8 mouse cellular contexts compared by ENCODE assay signal in the genomic region with DNA sequence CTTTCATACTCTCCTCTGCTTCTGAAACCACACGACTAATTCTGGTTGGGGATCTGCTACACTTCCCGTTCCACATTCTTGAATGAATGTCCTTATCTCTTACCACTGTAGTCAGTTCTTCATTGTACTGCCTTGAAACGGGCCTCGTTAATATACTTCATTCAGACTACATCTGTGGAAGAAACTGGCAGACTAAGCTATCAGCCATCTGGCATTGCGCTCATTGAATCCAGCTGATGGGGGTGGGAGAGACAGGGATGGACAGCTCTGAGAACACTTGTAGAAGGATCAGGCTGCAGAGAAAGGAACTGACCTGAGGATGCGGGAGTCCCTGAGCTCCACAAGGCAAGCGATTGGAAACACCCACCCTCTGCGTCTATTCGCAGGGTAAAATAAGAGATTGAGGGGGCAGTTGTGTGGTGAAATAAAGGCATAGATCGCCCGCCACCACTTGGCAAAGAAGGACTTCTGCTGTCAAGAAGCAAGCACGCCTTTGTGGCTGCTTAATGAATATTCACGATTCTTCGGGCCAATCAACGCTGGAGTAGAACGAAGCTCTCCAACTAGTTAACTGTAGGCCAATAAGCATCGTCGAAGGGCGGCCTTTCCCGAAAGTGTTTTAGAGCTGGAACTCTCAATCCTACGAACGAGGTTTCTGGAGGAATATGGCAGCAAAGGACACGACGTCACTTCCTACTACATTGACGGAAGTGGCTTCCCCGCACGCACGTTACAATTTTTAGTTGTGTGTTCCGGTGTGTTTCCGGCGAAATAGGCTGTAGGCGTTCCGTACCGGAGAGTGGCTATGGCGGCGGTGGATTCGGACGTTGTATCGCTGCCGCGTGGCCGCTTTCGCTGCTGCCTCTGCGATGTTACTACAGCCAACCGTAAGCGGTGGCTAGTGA. TPM values are rescaled to one million over a fixed set of nuclear protein-coding genes. Genes with fewer than 3 reads are reported as not detected.
A peak's percentile ranks its signal among the peaks of the same experiment; 100 is the strongest.
DNase-seq lines count a peak whose midpoint lies in the region; ATAC-seq and TF ChIP-seq lines count a peak whose summit lies in the region.

A gene (plus strand): TSS at position 713 of the 905 bp plus-strand sequence.

- H3K27me3 ChIP-seq in MEL (ENCODE audit: control insufficient read depth in 1 of 2, insufficient read depth in 2 of 2, low read length in 2 of 2) = no peaks in the 10 kb centered on the region
- no peaks in the 10 kb centered on the region for H3K27me3 ChIP-seq in cerebellum, adult 2 months (ENCODE audit: control insufficient read depth, insufficient read depth, low read length)
- no peaks in the 10 kb centered on the region for H3K27me3 ChIP-seq in forebrain, postnatal 0 days (ENCODE audit: insufficient read depth, low read length)
- no peaks in the 10 kb centered on the region for H3K27me3 ChIP-seq in lung, embryonic 15.5 days

- H3K36me3 ChIP-seq in MEL (ENCODE audit: control insufficient read depth in 1 of 2, insufficient read depth in 2 of 2, low read length in 2 of 2) = peaks cover 16 to 53% of the 10 kb centered on the region in 2 experiments
- H3K36me3 ChIP-seq in forebrain, postnatal 0 days (ENCODE audit: insufficient read depth) = peaks cover 48% of the 10 kb centered on the region
- H3K36me3 ChIP-seq in lung, embryonic 15.5 days = peaks cover 60% of the 10 kb centered on the region

- WGBS in cerebellum, adult 2 months = under 1% methylated on average over 46 of the region's 46 CpGs
- WGBS in forebrain, postnatal 0 days = under 1% methylated on average over 46 of the region's 46 CpGs
- WGBS in lung, embryonic 15.5 days = 3% methylated on average over 46 of the region's 46 CpGs

- no peaks in the 10 kb centered on the region for H3K9me3 ChIP-seq in MEL (replicated peaks; ENCODE audit: insufficient read depth, low read length)
- no peaks in the 10 kb centered on the region for H3K9me3 ChIP-seq in forebrain, postnatal 0 days (ENCODE audit: low read length)
- no peaks in the 10 kb centered on the region for H3K9me3 ChIP-seq in lung, embryonic 15.5 days

- ATAC-seq in forebrain, postnatal 0 days = peak; percentile 96
- peak; percentile 97 for ATAC-seq in lung, embryonic 15.5 days (ENCODE audit: borderline replicate concordance, extremely low read depth, low FRiP score, low TSS enrichment)

- no peak; the same call in 1 of the 2 replicates for TF ChIP-seq RAD21 in MEL (IDR thresholded peaks at IDR 0.05; ENCODE audit: low read depth, low read length)

- peaks cover 9 to 30% of the 10 kb centered on the region in 2 experiments for H3K4me1 ChIP-seq in MEL (ENCODE audit: control insufficient read depth in 1 of 2, insufficient read depth in 2 of 2, low read length in 2 of 2)
- peaks cover 4% of the 10 kb centered on the region; the same call in 1 of the 2 replicates for H3K4me1 ChIP-seq in cerebellum, adult 2 months (ENCODE audit: control insufficient read depth, insufficient read depth, low read length)
- peaks cover 22% of the 10 kb centered on the region for H3K4me1 ChIP-seq in forebrain, postnatal 0 days (ENCODE audit: insufficient read depth)
- H3K4me1 ChIP-seq in lung, embryonic 15.5 days = peaks cover 19% of the 10 kb centered on the region

- H3K79me2 ChIP-seq in MEL (ENCODE audit: control insufficient read depth, insufficient read depth, low read length, poor library complexity) = peaks cover 34% of the 10 kb centered on the region

- H3K4me3 ChIP-seq in MEL (ENCODE audit: control insufficient read depth in 1 of 2, insufficient read depth in 1 of 2, low read depth in 2 of 2, low read length in 2 of 2) = peak within 1 kb of the TSS; percentile 67 to 81
- H3K4me3 ChIP-seq in cerebellum, adult 2 months (replicated peaks; ENCODE audit: insufficient read depth, low read depth, low read length) = peak within 1 kb of the TSS; percentile 69
- peak within 1 kb of the TSS; percentile 67 for H3K4me3 ChIP-seq in forebrain, postnatal 0 days (ENCODE audit: low read depth, low read length)
- peak within 1 kb of the TSS; percentile 63 for H3K4me3 ChIP-seq in lung, embryonic 15.5 days

- TF ChIP-seq POLR2A in MEL (IDR thresholded peaks at IDR 0.05; ENCODE audit: control insufficient read depth in 1 of 2, insufficient read depth in 1 of 2, low read depth in 1 of 2, low read length in 2 of 2, poor library complexity in 1 of 2) = peak; percentile 59 to 94; a peak in 3 of 4 replicates
- TF ChIP-seq POLR2A in cerebellum, adult 2 months (IDR thresholded peaks at IDR 0.05; ENCODE audit: borderline replicate concordance, insufficient read depth, low read length) = peak; percentile 71; the same call in 1 of the 2 replicates

- no peak for TF ChIP-seq CTCF in MEL (IDR thresholded peaks at IDR 0.05 in 2 of 3, conservative IDR thresholded peaks at IDR 0.05 in 1 of 3; ENCODE audit: control insufficient read depth in 1 of 3, insufficient read depth in 1 of 3, low read depth in 2 of 3, low read length in 3 of 3, poor library complexity in 1 of 3, severe bottlenecking in 1 of 3)
- TF ChIP-seq CTCF in cerebellum, adult 2 months (IDR thresholded peaks at IDR 0.05; ENCODE audit: borderline replicate concordance, insufficient read depth, low read depth, low read length) = no peak
- 0 out of 2 replicates have a peak, but pooled peaks have one; percentile 15 for TF ChIP-seq CTCF in forebrain, postnatal 0 days (IDR thresholded peaks at IDR 0.05; ENCODE audit: low read depth)

- peak; percentile 26 to 69; a peak in 3 of 4 replicates for TF ChIP-seq EP300 in MEL (IDR thresholded peaks at IDR 0.05; ENCODE audit: low read depth in 1 of 2, low read length in 2 of 2)

- H3K27ac ChIP-seq in MEL (ENCODE audit: control insufficient read depth, low read depth, low read length) = peak within 1 kb of the TSS; percentile 82
- H3K27ac ChIP-seq in cerebellum, adult 2 months (ENCODE audit: insufficient read depth, low read length) = peak within 1 kb of the TSS; percentile 18; the same call in 1 of the 2 replicates
- peak within 1 kb of the TSS; percentile 96 for H3K27ac ChIP-seq in forebrain, postnatal 0 days (ENCODE audit: low read depth, low read length)
- peak within 1 kb of the TSS; percentile 66 for H3K27ac ChIP-seq in lung, embryonic 15.5 days

- DNase-seq in MEL (ENCODE audit: low read depth, low spot score) = peak; percentile 99
- peak; percentile 93 to 94 for DNase-seq in cerebellum, adult 2 months
- peak; percentile 99 for DNase-seq in forebrain, postnatal 0 days
- DNase-seq in heart, postnatal 4 days = peak; percentile 93
- DNase-seq in layer of hippocampus, adult 8-10 months (ENCODE audit: low spot score in 2 of 2) = peak; percentile 94 to 97
- peak; percentile 85 for DNase-seq in ovary, adult 18-20 months (ENCODE audit: low spot score)
- DNase-seq in thymus, postnatal 0 days (ENCODE audit: low spot score) = peak; percentile 98

- peak within 1 kb of the TSS; percentile 83 for H3K9ac ChIP-seq in MEL (ENCODE audit: control insufficient read depth, low read depth, low read length, poor library complexity, severe bottlenecking)
- peak within 1 kb of the TSS; percentile 69 for H3K9ac ChIP-seq in forebrain, postnatal 0 days
- peak within 1 kb of the TSS; percentile 57 for H3K9ac ChIP-seq in lung, embryonic 15.5 days

- H3K4me2 ChIP-seq in forebrain, postnatal 0 days (ENCODE audit: low read depth) = peak within 1 kb of the TSS; percentile 71
- peak within 1 kb of the TSS; percentile 65 for H3K4me2 ChIP-seq in lung, embryonic 15.5 days

TF ChIP-seq in MEL, 35 proteins besides CTCF, POLR2A, EP300 and RAD21 (continues in another document):
- TF ChIP-seq ZC3H11A (IDR thresholded peaks at IDR 0.05; ENCODE audit: low read depth, low read length) (no peak), JUND (IDR thresholded peaks at IDR 0.05; ENCODE audit: low read depth, low read length) (no peak; the same call in 1 of the 2 replicates), ZMIZ1 (IDR thresholded peaks at IDR 0.05; ENCODE audit: low read depth, low read length) (peak; percentile 69; the same call in 1 of the 2 replicates), NRF1 (IDR thresholded peaks at IDR 0.05; ENCODE audit: insufficient read depth, low read depth, low read length, poor library complexity, severe bottlenecking) (no peak), TBP (IDR thresholded peaks at IDR 0.05; ENCODE audit: low read depth, low read length) (peak; percentile 96), USF2 (IDR thresholded peaks at IDR 0.05; ENCODE audit: borderline replicate concordance in 1 of 2, insufficient read depth in 1 of 2, low read depth in 1 of 2, low read length in 2 of 2) (no peak), RCOR1 (IDR thresholded peaks at IDR 0.05; ENCODE audit: low read depth, low read length) (0 out of 2 replicates have a peak, but pooled peaks have one; percentile 22), MAX (IDR thresholded peaks at IDR 0.05; ENCODE audit: low read length) (peak; percentile 92), MEF2A (IDR thresholded peaks at IDR 0.05; ENCODE audit: extremely low read depth, insufficient replicate concordance, low read depth, low read length, poor library complexity, severe bottlenecking) (no peak), CHD1 (IDR thresholded peaks at IDR 0.05; ENCODE audit: low read depth, low read length) (peak; percentile 32; the same call in 1 of the 2 replicates), GATA1 (IDR thresholded peaks at IDR 0.05; ENCODE audit: low read depth, low read length) (peak; percentile 79), UBTF (IDR thresholded peaks at IDR 0.05; ENCODE audit: borderline replicate concordance, insufficient read depth, low read depth, low read length) (no peak; the same call in 1 of the 2 replicates), MXI1 (IDR thresholded peaks at IDR 0.05; ENCODE audit: low read depth, low read length) (peak; percentile 98), KAT2A (conservative IDR thresholded peaks at IDR 0.05; ENCODE audit: low read depth, low read length) (peak; percentile 85), POLR2AphosphoS5 (IDR thresholded peaks at IDR 0.05; ENCODE audit: borderline replicate concordance, low read depth, low read length) (no peak), BHLHE40 (IDR thresholded peaks at IDR 0.05; ENCODE audit: borderline replicate concordance, low read depth, low read length) (no peak; the same call in 1 of the 2 replicates), SMC3 (IDR thresholded peaks at IDR 0.05; ENCODE audit: low read depth, low read length) (peak; percentile 33)

RNA-seq across cellular contexts. Expression of the gene that starts here (rescaled TPM):
- total RNA-seq in MEL (2012; rRNA removed) = 54.6 and 54.9 TPM in 2 replicates
- 10 to 100 TPM in 1 of 2 experiments, not detected in 1; 68.2 TPM for polyA plus RNA-seq in MEL (2012; ENCODE audit: insufficient read depth in 1 of 2, insufficient read length in 2 of 2, low read depth in 1 of 2, low replicate concordance in 2 of 2, missing spikeins in 1 of 2)
- 20.5 and 20.8 TPM in 2 replicates for polyA plus RNA-seq in cerebellum, adult 2 months (2012; rRNA removed)
- 20.8 and 24.5 TPM in 2 replicates for total RNA-seq in forebrain, postnatal 0 days (2014; rRNA removed)
- polyA plus RNA-seq in forebrain, postnatal 0 days (2015; fragmentation: Nextera tagmentation; extraction: Ambion mirVana) = 14.8 and 17.6 TPM in 2 replicates
- total RNA-seq in heart, postnatal 4 days (2021) = 1 to 10 TPM; 8.3 to 9.6 TPM
- total RNA-seq in layer of hippocampus, adult 8-10 months (2022) = 10 to 100 TPM; 21.5 to 22.2 (median 21.9) TPM
- 28.4 and 29.7 TPM in 2 replicates for polyA plus RNA-seq in lung, embryonic 15.5 days (2015; fragmentation: Nextera tagmentation; extraction: Ambion mirVana)
- 31.2 and 32.4 TPM in 2 replicates for polyA plus RNA-seq in thymus, postnatal 0 days (2015; fragmentation: Nextera tagmentation; extraction: Ambion mirVana)

Comparison
In these comparisons a context has a peak if more than half of its experiments do, and no peak if none do; other contexts are left out.
1. Peak in every context shown above with its lines: DNase-seq, ATAC-seq, H3K4me3 ChIP-seq and H3K27ac ChIP-seq.
2. H3K27ac ChIP-seq: peak in every context shown above with its lines; median percentile 96 in forebrain, postnatal 0 days; 82 in MEL; 66 in lung, embryonic 15.5 days; 18 in cerebellum, adult 2 months.